Mouse (Mus musculus) hematopoietic stem cell, adult 5-6 weeks (primary cell): ENCODE measurements around the gene Pde6d. TPM values are rescaled to one million over a fixed set of nuclear protein-coding genes. Genes with fewer than 3 reads are reported as not detected.
"Not testable (repeated sequence)": the region's sequence is repeated elsewhere in the genome, so short reads cannot be mapped to it uniquely, and the experiment has no call there.

ENCODE experiments used
- ATAC-seq, 2 experiments: fragments of 125-278 bp in 1 of 2; replicated peaks in 1 of 2; 2 replicates each; pipeline ENCODE4 v1.8.0; 2016 to 2017; ENCODE audit warnings: inconsistent platforms in 2 of 2, mild to moderate bottlenecking in 2 of 2, moderate number of reproducible peaks in 2 of 2, low read depth in 1 of 2, moderate TSS enrichment in 1 of 2; ENCODE audit not compliant: low FRiP score in 2 of 2, poor library complexity in 2 of 2, severe bottlenecking in 2 of 2, insufficient read depth in 1 of 2, low TSS enrichment in 1 of 2
- total RNA-seq: library from RNA; stranded (forward); fragments of 172-1452, 232-1000 nt; gene quantifications from 2 replicates; pipeline ENCODE4 v1.2.3, GENCODE M21; 2017

The Pde6d gene
- total RNA-seq, 1 experiment from 2014 or later = 11.5 TPM

GRCm38 (mm10) chr1:86581692-86582450, 558 bp downstream of the Pde6d start:
- no peak; a peak in 1 of 4 replicates for ATAC-seq

DNA sequence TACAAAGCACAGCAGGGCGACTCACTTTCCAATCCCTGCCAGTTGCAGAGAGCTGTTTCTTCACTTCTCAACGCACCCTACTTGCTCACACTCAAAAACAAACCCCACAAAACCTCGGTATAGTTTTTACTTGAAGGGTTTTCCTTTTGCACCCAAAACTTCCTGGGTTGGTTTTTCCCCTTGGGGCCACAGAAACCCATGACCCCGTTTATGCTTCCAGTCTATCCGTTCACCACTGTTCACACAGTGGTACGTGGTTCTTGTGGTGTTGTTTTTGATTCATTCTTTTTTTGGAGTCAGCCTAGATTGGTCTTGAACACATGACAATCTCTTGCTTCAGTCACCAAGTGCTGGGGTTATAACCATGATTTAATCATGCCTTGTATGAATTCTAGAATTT, 2.0 kb downstream of the Pde6d start:
- no peak for ATAC-seq

- no peak for ATAC-seq
Measured at GRCm38 (mm10) chr1:86571941-86572340, 10.5 kb downstream of the Pde6d start.

DNA sequence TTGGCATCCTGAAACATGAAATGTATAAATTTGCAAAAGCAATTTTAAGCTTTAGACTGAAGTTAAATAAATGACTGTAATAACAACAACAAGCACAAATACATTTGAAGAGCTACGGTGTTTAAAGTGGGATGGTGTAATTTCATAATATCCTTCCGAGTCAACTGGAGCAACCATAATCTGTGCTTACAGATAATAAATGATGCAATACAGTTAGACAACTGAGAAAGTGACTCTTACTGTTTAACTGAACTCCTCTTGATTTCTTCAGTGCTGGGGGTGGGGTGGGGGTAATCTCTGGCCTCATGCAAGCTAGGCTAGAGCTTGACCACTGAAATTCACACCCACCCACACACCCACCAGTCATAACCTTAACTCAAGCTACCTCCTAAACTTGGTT, 11.0 kb downstream of the Pde6d start:
- ATAC-seq = no peak; a peak in 1 of 4 replicates

DNA sequence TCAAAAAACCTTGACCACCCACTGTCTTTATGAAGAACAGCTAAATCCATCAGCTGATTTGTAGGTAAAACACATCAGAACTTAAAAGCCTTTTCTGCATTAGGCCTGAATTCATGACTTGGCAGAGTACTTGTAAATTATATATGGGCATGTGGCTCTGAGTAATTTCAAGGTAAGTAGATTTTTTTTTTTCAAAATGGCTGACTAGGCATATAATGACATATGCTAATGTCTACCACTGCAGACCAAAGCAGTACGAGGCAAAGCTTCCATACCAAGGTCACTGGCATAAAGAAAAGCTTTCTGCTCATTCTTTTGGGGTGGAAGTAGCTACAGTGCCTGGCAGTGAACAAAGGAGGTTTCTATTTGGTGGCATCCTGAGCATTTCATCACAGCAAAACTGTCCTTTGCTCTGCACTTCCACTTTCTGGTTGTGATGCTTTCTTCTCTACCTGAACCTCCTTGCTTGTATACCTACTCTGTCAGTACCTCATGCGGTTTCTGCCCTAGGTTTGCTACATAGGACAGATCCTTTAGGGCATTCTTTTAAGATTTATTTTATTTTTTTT, 13.1 kb downstream of the Pde6d start:
- no peak for ATAC-seq

GRCm38 (mm10) chr1:86568409-86568808, 14.0 kb downstream of the Pde6d start:
- ATAC-seq = no peak

DNA sequence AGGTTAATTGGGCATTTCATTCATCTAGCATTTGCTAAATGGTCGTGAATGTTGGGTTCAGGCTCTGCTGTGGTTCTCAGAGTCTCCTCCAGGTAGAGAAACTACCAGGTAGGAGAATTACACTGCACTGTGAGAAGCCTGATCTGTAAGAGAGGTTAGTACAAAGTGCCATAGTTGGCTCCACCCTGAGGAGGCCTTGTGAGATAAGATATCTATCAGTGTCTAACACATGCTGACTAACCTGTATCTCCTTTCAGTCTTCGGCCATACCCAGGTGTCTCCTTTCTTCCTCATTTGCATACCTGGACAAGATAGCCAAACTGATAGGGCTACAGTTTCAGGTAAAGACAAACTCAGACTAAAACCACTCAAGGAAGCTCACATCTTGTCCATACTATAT, 19.8 kb downstream of the Pde6d start:
- ATAC-seq = no peak

- no peak for ATAC-seq
Measured at GRCm38 (mm10) chr1:86559232-86559631, 23.2 kb downstream of the Pde6d start.

- ATAC-seq = peak in 1 of 2 experiments; percentile 29; a peak in 2 of 4 replicates
Measured at GRCm38 (mm10) chr1:86557872-86558271, 24.6 kb downstream of the Pde6d start.

DNA sequence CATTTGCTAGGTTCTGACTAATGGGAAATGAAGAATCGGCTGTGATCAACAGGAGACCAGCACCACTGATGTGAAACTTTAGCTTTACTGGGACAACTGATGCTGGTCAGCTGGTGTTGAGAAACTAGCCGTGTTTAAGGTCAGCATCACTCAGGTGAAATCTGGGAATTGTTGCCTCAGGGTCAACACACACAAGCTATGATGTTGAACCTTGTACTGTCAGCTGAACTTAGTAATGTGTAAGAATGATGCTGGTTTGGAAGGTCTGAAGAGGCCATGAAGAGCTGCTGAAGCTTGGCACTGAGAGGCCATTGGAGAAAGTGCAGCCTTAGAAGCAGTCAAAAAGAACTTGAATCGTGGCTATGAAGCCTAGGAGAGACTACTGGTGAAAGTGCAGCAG, 26.8 kb downstream of the Pde6d start:
- no peak for ATAC-seq

DNA sequence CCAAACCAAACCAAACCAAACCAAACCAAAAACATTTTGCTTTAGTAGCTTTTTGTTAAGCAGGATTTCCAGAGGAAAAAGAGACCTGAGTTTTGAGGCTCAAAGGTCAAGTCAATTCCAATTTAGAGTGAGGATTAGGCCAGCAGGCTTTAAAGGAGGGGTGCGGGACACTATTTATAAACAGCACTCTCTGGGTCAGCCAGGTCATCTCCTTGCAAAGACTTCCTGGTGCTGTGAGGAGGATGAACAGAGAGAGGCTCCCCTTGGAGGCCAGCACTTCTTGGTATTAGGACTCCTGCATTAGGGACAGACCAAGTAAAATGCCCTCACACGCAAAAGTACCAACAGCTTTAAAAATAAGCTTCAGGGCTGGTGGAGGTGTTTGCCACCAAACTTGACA, 30.6 kb downstream of the Pde6d start:
- ATAC-seq = no peak

GRCm38 (mm10) chr1:86551299-86551698, 31.1 kb downstream of the Pde6d start:
- no peak for ATAC-seq

GRCm38 (mm10) chr1:86546797-86547196, 35.6 kb downstream of the Pde6d start:
- no peak for ATAC-seq

DNA sequence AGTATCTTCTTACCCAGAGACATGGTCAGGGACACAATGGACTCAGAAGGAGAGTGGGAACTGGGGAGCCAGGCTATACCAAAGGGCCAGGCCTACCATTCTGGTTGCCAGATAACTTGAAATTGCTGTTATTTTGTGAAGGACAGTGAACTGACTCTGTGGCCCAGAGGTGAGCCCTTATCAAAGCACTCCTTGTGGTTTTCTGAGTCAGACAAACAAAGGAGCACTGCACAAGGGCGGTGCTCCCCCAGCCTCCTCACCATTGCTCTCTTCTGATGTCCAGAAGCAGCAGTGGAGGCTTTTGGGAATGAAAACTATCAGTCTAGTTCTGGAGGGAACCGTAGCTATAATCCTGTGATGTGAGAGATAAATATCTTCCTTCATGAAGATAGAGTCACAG, 39.8 kb downstream of the Pde6d start:
- no peak for ATAC-seq

DNA sequence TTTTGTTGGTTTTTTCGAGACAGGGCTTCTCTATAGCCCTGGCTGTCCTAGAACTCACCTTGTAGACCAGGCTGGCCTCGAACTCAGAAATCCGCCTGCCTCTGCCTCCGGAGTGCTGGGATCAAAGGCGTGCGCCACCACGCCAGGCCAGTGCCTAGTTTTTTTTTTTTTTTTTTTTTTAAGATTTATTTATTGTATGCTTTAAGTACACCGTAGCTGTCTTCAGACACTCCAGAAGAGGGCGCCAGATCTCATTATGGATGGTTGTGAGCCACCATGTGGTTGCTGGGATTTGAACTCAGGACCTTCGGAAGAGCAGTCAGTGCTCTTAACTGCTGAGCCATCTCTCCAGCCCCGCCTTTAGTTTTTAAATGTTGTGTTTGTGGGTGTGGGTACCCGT, 42.8 kb downstream of the Pde6d start:
- not testable (repeated sequence) for ATAC-seq

DNA sequence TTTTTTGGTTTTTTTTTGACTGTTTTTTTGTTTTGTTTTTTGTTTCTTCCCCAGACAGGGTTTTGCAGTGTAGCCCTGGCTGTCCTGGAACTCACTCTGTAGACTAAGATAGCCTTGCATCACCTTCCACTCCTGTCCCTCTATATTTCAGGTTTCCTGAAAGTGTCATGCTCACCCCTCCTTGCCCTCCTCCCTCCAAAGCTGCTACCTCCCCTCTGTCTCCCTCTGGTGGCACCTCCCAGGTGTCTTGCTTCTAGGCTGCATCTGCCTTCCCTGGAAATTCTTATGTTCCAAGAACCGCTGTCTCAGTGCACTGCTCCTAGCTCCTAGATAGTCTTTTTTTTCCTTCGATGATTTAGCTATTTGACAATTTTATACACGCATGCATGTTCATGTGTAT, 44.0 kb downstream of the Pde6d start:
- ATAC-seq = peak; percentile 22 to 44; a peak in 1 of 4 replicates

GRCm38 (mm10) chr1:86533411-86534130, 48.9 kb downstream of the Pde6d start:
- no peak for ATAC-seq

DNA sequence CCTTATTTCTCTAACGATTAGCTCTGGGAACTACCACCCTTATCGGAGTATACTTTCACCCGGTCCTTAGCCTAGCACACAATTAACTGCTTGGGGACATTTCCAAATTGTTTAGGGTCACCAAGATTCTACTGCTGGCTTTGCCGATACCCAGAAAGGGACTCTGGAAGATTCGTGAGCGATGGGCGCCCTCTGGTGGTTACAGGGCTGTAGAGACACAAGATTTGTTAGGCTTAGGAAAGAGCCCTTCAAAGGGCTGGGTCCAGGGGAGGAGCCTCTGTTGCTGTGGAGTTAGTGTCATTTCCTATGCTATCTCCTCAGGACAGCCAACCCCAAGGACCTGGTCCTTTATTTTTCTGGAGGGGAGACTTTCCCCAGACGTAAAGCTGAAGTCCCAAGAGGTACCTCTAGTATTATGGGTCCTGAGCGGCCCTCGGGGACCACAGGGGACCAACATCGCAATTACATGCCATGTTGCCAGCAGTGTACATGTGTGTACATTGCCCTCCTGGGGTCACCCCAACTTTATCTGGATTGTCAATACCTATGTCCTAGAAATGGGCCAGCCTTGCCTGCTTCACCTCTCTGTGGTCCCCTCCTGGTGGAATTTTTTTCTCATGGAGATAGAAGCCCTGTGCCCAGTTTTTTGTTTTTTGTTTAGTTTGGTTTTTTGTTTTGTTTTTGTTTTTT, 49.9 kb downstream of the Pde6d start:
- peak; percentile 44 to 70 for ATAC-seq
